Mouse (Mus musculus): Measurements from ENCODE around the gene Actr2. TPM values are rescaled to one million over a fixed set of nuclear protein-coding genes. Genes with fewer than 3 reads are reported as not detected.
"Not testable (repeated sequence)": the region's sequence is repeated elsewhere in the genome, so short reads cannot be mapped to it uniquely, and the experiment has no call there.

Actr2 gene
- polyA plus RNA-seq, 1 experiment from 2014 or later = 120 TPM

GRCm38 (mm10) chr11:20142516-20142915, 29.8 kb upstream of the Actr2 start:
- no peak for ATAC-seq (ENCODE audit: low read depth)
- Histone ChIP-seq H3K9me3 (ENCODE audit: control insufficient read depth, low read length) (no peaks in the 10 kb centered on the region), H3K4me2 (ENCODE audit: low read depth, low read length) (no peak overlapping the region), H3K27ac (ENCODE audit: low read length) (no peak overlapping the region), H3K4me3 (ENCODE audit: low read length) (no peak overlapping the region), H3K36me3 (ENCODE audit: control insufficient read depth, insufficient read depth, low read length) (no peaks in the 10 kb centered on the region), H3K27me3 (ENCODE audit: control insufficient read depth, insufficient read depth, low read depth, low read length) (no peaks in the 10 kb centered on the region), H3K4me1 (replicated peaks; ENCODE audit: control insufficient read depth, insufficient read depth, low read length) (no peaks in the 10 kb centered on the region), H3K9ac (ENCODE audit: low read length) (no peak overlapping the region)
- WGBS = 70% methylated on average over 5 of the region's 5 CpGs

DNA sequence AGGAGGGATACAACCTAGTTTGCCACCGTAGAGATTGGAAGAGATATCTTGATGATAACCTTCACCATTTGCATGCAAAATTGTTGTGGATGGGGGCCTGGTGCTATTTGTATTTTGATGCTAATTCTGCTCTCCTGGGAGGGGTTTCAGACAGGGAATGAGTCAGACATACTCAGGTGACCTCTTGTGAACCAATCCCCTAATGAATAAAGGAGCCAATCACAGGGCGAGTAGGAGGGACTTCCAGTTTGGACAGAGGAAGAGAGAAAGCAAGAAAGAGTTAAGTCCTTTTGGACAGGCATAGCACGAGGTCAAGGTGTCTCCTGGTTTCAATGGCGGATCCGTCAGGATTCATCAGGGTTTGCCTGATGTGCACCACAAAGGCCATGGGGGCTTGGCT, 27.6 kb upstream of the Actr2 start:
- no peak for ATAC-seq (ENCODE audit: low read depth)
- H3K27me3 ChIP-seq (ENCODE audit: control insufficient read depth, insufficient read depth, low read depth, low read length) = no peaks in the 10 kb centered on the region
- no peak overlapping the region for H3K27ac ChIP-seq (ENCODE audit: low read length)
- H3K4me3 ChIP-seq (ENCODE audit: low read length) = no peak overlapping the region
- H3K4me1 ChIP-seq (replicated peaks; ENCODE audit: control insufficient read depth, insufficient read depth, low read length) = no peaks in the 10 kb centered on the region
- no peak overlapping the region for H3K9ac ChIP-seq (ENCODE audit: low read length)
- 82% methylated on average over 5 of the region's 5 CpGs for WGBS
- H3K9me3 ChIP-seq (ENCODE audit: control insufficient read depth, low read length) = no peaks in the 10 kb centered on the region
- no peaks in the 10 kb centered on the region for H3K36me3 ChIP-seq (ENCODE audit: control insufficient read depth, insufficient read depth, low read length)
- no peak overlapping the region for H3K4me2 ChIP-seq (ENCODE audit: low read depth, low read length)

- Histone ChIP-seq H3K9ac (ENCODE audit: low read length) (no peak overlapping the region), H3K36me3 (ENCODE audit: control insufficient read depth, insufficient read depth, low read length) (no peaks in the 10 kb centered on the region), H3K4me1 (replicated peaks; ENCODE audit: control insufficient read depth, insufficient read depth, low read length) (no peaks in the 10 kb centered on the region), H3K27ac (ENCODE audit: low read length) (no peak overlapping the region), H3K27me3 (ENCODE audit: control insufficient read depth, insufficient read depth, low read depth, low read length) (no peaks in the 10 kb centered on the region), H3K4me2 (ENCODE audit: low read depth, low read length) (no peak overlapping the region), H3K9me3 (ENCODE audit: control insufficient read depth, low read length) (no peaks in the 10 kb centered on the region), H3K4me3 (ENCODE audit: low read length) (no peak overlapping the region)
- WGBS = 92% methylated on average over 2 of the region's 2 CpGs
- no peak for ATAC-seq (ENCODE audit: low read depth)
Observed at GRCm38 (mm10) chr11:20139711-20140110, 27.0 kb upstream of the Actr2 start.

GRCm38 (mm10) chr11:20138498-20139208, 25.9 kb upstream of the Actr2 start:
- no peak overlapping the region for H3K4me2 ChIP-seq (ENCODE audit: low read depth, low read length)
- no peak overlapping the region for H3K9ac ChIP-seq (ENCODE audit: low read length)
- no peaks in the 10 kb centered on the region for H3K4me1 ChIP-seq (replicated peaks; ENCODE audit: control insufficient read depth, insufficient read depth, low read length)
- 90% methylated on average over 6 of the region's 6 CpGs for WGBS
- H3K27ac ChIP-seq (ENCODE audit: low read length) = no peak overlapping the region
- no peaks in the 10 kb centered on the region for H3K27me3 ChIP-seq (ENCODE audit: control insufficient read depth, insufficient read depth, low read depth, low read length)
- no peak overlapping the region for H3K4me3 ChIP-seq (ENCODE audit: low read length)
- no peak for ATAC-seq (ENCODE audit: low read depth)
- H3K9me3 ChIP-seq (ENCODE audit: control insufficient read depth, low read length) = no peaks in the 10 kb centered on the region
- H3K36me3 ChIP-seq (ENCODE audit: control insufficient read depth, insufficient read depth, low read length) = no peaks in the 10 kb centered on the region

GRCm38 (mm10) chr11:20137872-20138271, 25.2 kb upstream of the Actr2 start:
- WGBS = 81% methylated on average over 2 of the region's 2 CpGs
- Histone ChIP-seq H3K27ac (ENCODE audit: low read length) (no peak overlapping the region), H3K4me1 (replicated peaks; ENCODE audit: control insufficient read depth, insufficient read depth, low read length) (no peaks in the 10 kb centered on the region), H3K36me3 (ENCODE audit: control insufficient read depth, insufficient read depth, low read length) (no peaks in the 10 kb centered on the region), H3K4me3 (ENCODE audit: low read length) (no peak overlapping the region), H3K9ac (ENCODE audit: low read length) (no peak overlapping the region), H3K27me3 (ENCODE audit: control insufficient read depth, insufficient read depth, low read depth, low read length) (no peaks in the 10 kb centered on the region), H3K4me2 (ENCODE audit: low read depth, low read length) (no peak overlapping the region), H3K9me3 (ENCODE audit: control insufficient read depth, low read length) (no peaks in the 10 kb centered on the region)
- ATAC-seq (ENCODE audit: low read depth) = no peak

- ATAC-seq (ENCODE audit: low read depth) = no peak
- no peaks in the 10 kb centered on the region for H3K27me3 ChIP-seq (ENCODE audit: control insufficient read depth, insufficient read depth, low read depth, low read length)
- H3K36me3 ChIP-seq (ENCODE audit: control insufficient read depth, insufficient read depth, low read length) = no peaks in the 10 kb centered on the region
- H3K9ac ChIP-seq (ENCODE audit: low read length) = no peak overlapping the region
- no peak overlapping the region for H3K27ac ChIP-seq (ENCODE audit: low read length)
- no peak overlapping the region for H3K4me2 ChIP-seq (ENCODE audit: low read depth, low read length)
- no peak overlapping the region for H3K4me3 ChIP-seq (ENCODE audit: low read length)
- no peaks in the 10 kb centered on the region for H3K9me3 ChIP-seq (ENCODE audit: control insufficient read depth, low read length)
- WGBS = 75% methylated on average over 6 of the region's 6 CpGs
- H3K4me1 ChIP-seq (replicated peaks; ENCODE audit: control insufficient read depth, insufficient read depth, low read length) = no peaks in the 10 kb centered on the region
Observed at GRCm38 (mm10) chr11:20136314-20136713, 23.6 kb upstream of the Actr2 start.

DNA sequence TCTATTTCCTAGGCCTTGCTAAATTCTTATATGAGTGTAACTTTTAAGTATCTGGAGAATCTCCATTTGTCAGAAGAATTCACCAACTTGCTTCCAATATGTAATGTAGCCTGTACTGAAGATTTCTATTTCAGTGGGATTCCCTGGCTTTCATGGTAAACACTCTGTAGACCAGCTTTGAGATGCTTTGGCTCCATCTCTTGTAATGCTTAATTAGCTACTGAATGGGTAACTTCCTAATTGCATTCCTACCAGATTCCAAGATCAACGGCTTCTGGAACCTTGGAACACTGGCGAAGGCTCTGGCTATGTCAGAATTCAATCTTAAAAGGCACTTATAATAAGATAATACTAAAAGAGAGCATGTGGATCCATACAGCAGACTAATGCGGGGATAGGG, 22.2 kb upstream of the Actr2 start:
- not testable (repeated sequence) for H3K9ac ChIP-seq (ENCODE audit: low read length); ATAC-seq (ENCODE audit: low read depth); H3K36me3 ChIP-seq (ENCODE audit: control insufficient read depth, insufficient read depth, low read length); H3K9me3 ChIP-seq (ENCODE audit: control insufficient read depth, low read length); H3K27ac ChIP-seq (ENCODE audit: low read length); H3K27me3 ChIP-seq (ENCODE audit: control insufficient read depth, insufficient read depth, low read depth, low read length); H3K4me1 ChIP-seq (replicated peaks; ENCODE audit: control insufficient read depth, insufficient read depth, low read length); H3K4me3 ChIP-seq (ENCODE audit: low read length); H3K4me2 ChIP-seq (ENCODE audit: low read depth, low read length)
- WGBS = 75% methylated on average over 3 of the region's 3 CpGs

- no peak for ATAC-seq (ENCODE audit: low read depth)
- H3K27me3 ChIP-seq (ENCODE audit: control insufficient read depth, insufficient read depth, low read depth, low read length) = no peaks in the 10 kb centered on the region
- H3K4me2 ChIP-seq (ENCODE audit: low read depth, low read length) = no peak overlapping the region
- no peaks in the 10 kb centered on the region for H3K9me3 ChIP-seq (ENCODE audit: control insufficient read depth, low read length)
- no peaks in the 10 kb centered on the region for H3K36me3 ChIP-seq (ENCODE audit: control insufficient read depth, insufficient read depth, low read length)
- H3K9ac ChIP-seq (ENCODE audit: low read length) = no peak overlapping the region
- no peaks in the 10 kb centered on the region for H3K4me1 ChIP-seq (replicated peaks; ENCODE audit: control insufficient read depth, insufficient read depth, low read length)
- WGBS = 75% methylated on average over 1 of the region's 1 CpGs
- no peak overlapping the region for H3K27ac ChIP-seq (ENCODE audit: low read length)
- H3K4me3 ChIP-seq (ENCODE audit: low read length) = no peak overlapping the region
Observed at GRCm38 (mm10) chr11:20133721-20134120, 21.0 kb upstream of the Actr2 start.

- peak; percentile 64 for ATAC-seq (ENCODE audit: low read depth)
- H3K4me3 ChIP-seq (ENCODE audit: low read length) = peak overlapping the region; percentile 36; the same call in 1 of the 2 replicates
- peak overlapping the region; percentile 51 for H3K4me2 ChIP-seq (ENCODE audit: low read depth, low read length)
- 0 out of 2 replicates have a peak overlapping the region, but pooled peaks have one; percentile 56 for H3K9ac ChIP-seq (ENCODE audit: low read length)
- no peaks in the 10 kb centered on the region for H3K27me3 ChIP-seq (ENCODE audit: control insufficient read depth, insufficient read depth, low read depth, low read length)
- H3K9me3 ChIP-seq (ENCODE audit: control insufficient read depth, low read length) = no peaks in the 10 kb centered on the region
- WGBS = 28% methylated on average over 11 of the region's 12 CpGs
- no peaks in the 10 kb centered on the region for H3K36me3 ChIP-seq (ENCODE audit: control insufficient read depth, insufficient read depth, low read length)
- no peak overlapping the region for H3K27ac ChIP-seq (ENCODE audit: low read length)
- no peaks in the 10 kb centered on the region for H3K4me1 ChIP-seq (replicated peaks; ENCODE audit: control insufficient read depth, insufficient read depth, low read length)
Observed at GRCm38 (mm10) chr11:20132955-20133562, 20.3 kb upstream of the Actr2 start.

Data from lung, embryonic 16.5 days (tissue).